Mouse (Mus musculus) midbrain, embryonic 14.5 days (tissue): ENCODE measurements around the gene Dpep2nb. TPM values are rescaled to one million over a fixed set of nuclear protein-coding genes. Genes with fewer than 3 reads are reported as not detected.
"Not testable (repeated sequence)": the region's sequence is repeated elsewhere in the genome, so short reads cannot be mapped to it uniquely, and the experiment has no call there.

Experiments used
- ATAC-seq: fragments of 200-750 bp; cut with Nextera tagmentation; 2 replicates; pipeline ENCODE4 v1.8.0; 2017; ENCODE audit warnings: moderate number of reproducible peaks, moderate library complexity; ENCODE audit not compliant: low FRiP score, low TSS enrichment
- DNase-seq: peaks from one replicate; pipeline ENCODE4 v3.0.0-alpha.2; 2015
- H3K27ac ChIP-seq: fragments of 300-500 bp; sonication (generic); replicated peaks from 2 replicates; pipeline ENCODE4 v1.5.1; 2014; ENCODE audit warnings: mild to moderate bottlenecking, low read depth, low read length, moderate library complexity
- H3K27me3 ChIP-seq: fragments of 300-500 bp; sonication (generic); 2 replicates; pipeline ENCODE4 v1.6.1; 2014; ENCODE audit warnings: low read length, control low read depth, mixed read lengths; ENCODE audit not compliant: control insufficient read depth, insufficient read depth
- H3K36me3 ChIP-seq: fragments of 300-500 bp; sonication (generic); 2 replicates; pipeline ENCODE4 v1.6.1; 2014; ENCODE audit warnings: low read length, control low read depth; ENCODE audit not compliant: control insufficient read depth, insufficient read depth
- H3K4me1 ChIP-seq: fragments of 300-500 bp; sonication (generic); 2 replicates; pipeline ENCODE4 v1.6.1; 2014; ENCODE audit warnings: mild to moderate bottlenecking, antibody characterized with exemption, low read length, control low read depth; ENCODE audit not compliant: control insufficient read depth, insufficient read depth
- H3K4me2 ChIP-seq: fragments of 300-500 bp; sonication (generic); 2 replicates; pipeline ENCODE4 v1.6.1; 2014; ENCODE audit warnings: mild to moderate bottlenecking, low read length, moderate library complexity
- H3K4me3 ChIP-seq: fragments of 300-500 bp; sonication (generic); replicated peaks from 2 replicates; pipeline ENCODE4 v1.5.1; 2014; ENCODE audit warnings: low read depth, low read length
- H3K9ac ChIP-seq: fragments of 300-500 bp; sonication (generic); replicated peaks from 2 replicates; pipeline ENCODE4 v1.6.1; 2014; ENCODE audit warnings: mild to moderate bottlenecking, low read length, moderate library complexity
- H3K9me3 ChIP-seq: fragments of 300-500 bp; sonication (generic); 2 replicates; pipeline ENCODE4 v1.6.1; 2016; ENCODE audit warnings: low read length, control low read depth, mixed read lengths; ENCODE audit not compliant: control insufficient read depth
- WGBS: fragments of 180-500 bp; shearing (Covaris S2); extraction: QIAGEN DNeasy Blood & Tissue Kit; methylation state at CpG from one replicate; pipeline ENCODE4 v1.1.7; 2014; 5-methylcytosine and 5-hydroxymethylcytosine counted together
- polyA plus RNA-seq: library from polyadenylated mRNA; unstranded; fragments of >200 nt; fragmentation: Nextera tagmentation; extraction: Ambion mirVana; gene quantifications from 2 replicates; pipeline ENCODE4 v1.2.1, GENCODE M21; 2014

The Dpep2nb gene
- polyA plus RNA-seq, 1 experiment from 2014 or later: not detected

DNA sequence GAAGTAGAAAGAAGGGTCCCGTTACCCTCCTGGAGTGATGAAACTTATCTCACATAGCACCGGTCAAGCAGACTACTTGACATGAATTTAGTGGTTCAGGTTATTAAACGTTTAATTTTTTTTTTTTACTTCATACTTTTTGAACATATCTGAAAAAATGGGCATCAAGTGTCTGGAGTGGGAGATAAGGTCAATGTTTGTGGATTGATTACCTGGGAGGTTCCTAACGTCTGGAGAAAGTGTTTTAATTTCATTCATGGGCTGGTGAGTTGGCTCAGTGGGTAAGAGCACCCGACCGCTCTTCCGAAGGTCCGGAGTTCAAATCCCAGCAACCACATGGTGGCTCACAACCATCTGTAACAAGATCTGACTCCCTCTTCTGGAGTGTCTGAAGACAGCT is 6.4 kb upstream of the Dpep2nb start:
- WGBS: 86% methylated on average over 8 of the region's 8 CpGs
- Histone ChIP-seq H3K4me1 (peaks cover 12% of the 10 kb centered on the region), H3K4me2 (peak overlapping the region; percentile 99), H3K36me3 (peaks cover 16% of the 10 kb centered on the region), H3K4me3 (peak overlapping the region; percentile 96)
- not testable (repeated sequence) for H3K9me3 ChIP-seq, H3K9ac ChIP-seq, ATAC-seq, H3K27me3 ChIP-seq, H3K27ac ChIP-seq, DNase-seq

DNA sequence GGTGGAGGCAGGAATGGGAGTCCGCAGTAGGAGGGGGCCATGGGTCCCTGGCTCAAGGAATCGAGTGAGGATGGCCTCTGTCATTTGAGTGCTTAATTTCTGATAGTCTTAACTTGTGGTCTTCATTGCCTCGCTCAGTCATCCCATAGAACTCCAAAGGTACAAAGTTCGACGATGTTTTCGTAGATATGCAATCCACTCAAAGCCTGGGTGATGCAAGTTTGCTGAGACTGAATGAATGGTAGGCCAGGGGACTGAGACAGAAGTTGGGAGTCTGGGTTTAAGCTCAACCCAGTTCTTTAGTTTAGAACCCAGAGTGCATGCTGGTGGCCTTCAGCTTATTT is 5.8 kb upstream of the Dpep2nb start, which contains the start of gene Ddx28:
Gene Ddx28, minus strand, starts transcription at position 240 of the 344 bp plus-strand sequence.
- DNase-seq (no peak), ATAC-seq (peak; percentile 48; the same call in 1 of the 2 replicates)
- Histone ChIP-seq H3K9ac (peak within 1 kb of the TSS; percentile 85), H3K9me3 (no peaks in the 10 kb centered on the region), H3K4me3 (peak within 1 kb of the TSS; percentile 96), H3K27ac (peak within 1 kb of the TSS; percentile 79), H3K36me3 (peaks cover 10% of the 10 kb centered on the region), H3K27me3 (no peaks in the 10 kb centered on the region), H3K4me2 (peak within 1 kb of the TSS; percentile 99), H3K4me1 (peaks cover 12% of the 10 kb centered on the region)
- 2% methylated on average over 6 of the region's 6 CpGs for WGBS

DNA sequence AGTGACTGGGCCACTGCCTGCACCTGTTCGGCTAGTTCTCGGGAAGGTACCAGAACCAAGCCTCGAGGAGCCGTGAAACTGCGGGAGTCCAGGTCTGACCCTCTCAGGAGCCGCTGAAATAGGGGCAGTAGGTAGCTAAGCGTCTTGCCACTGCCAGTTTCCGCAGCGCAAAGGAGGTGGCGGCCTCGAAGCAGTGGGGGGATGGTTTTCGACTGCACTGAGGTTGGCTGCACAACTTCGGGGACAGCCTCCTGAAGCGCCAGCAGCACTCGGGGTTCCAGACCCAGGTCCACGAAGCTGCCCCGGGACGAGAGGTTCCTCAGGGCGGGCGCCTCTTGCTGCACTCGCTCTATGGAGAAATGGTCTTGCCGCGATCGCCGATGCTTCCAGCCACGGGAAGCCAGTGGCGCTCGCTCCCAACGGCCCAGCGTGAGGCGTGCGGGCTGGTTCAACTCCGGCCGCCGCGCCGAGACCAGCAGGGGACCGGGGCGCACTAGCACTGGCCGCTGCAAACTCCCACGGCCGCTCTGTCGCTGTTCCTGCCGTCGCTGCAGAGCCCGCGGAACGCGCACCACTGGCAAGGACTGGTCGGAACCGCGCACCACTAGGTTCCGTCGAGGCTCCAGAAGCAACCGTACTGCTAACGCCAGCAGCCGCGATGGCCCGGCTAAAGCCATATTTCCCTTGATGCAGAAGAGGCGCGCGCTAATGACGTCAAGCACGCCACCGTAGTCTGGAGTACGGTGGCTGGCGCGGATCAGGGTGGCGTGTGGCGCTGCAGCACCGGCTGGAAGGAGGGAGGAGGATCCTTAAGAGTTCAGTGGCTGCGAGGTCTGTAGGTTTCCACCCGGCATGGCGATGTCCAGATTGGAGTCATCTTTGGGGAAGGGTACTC is 5.2 kb upstream of the Dpep2nb start:
- Histone ChIP-seq H3K9me3 (no peaks in the 10 kb centered on the region), H3K27me3 (no peaks in the 10 kb centered on the region), H3K4me1 (peaks cover 12% of the 10 kb centered on the region), H3K4me3 (peak overlapping the region; percentile 96), H3K27ac (peak overlapping the region; percentile 79), H3K36me3 (peaks cover 6% of the 10 kb centered on the region), H3K9ac (peak overlapping the region; percentile 85), H3K4me2 (peak overlapping the region; percentile 99)
- WGBS: 2% methylated on average over 74 of the region's 74 CpGs
- ATAC-seq (peak; percentile 91), DNase-seq (peak; percentile 98)

DNA sequence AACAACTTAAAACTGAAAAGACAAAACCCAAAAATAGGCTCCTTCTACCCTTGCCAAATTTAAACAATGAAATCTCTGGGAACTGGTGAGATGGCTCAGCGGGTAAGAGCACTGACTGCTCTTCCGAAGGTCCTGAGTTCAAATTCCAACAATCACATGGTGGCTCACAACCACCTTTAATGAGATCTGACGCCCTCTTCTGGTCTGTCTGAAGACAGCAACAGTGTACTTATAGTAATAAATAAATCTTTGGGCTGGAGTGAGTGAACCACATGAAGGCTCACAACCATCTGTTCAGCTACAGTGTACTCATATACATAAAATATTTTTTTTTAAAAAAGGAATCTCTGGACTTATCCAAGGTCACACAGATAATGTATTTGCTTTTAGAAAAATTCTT is 2.1 kb upstream of the Dpep2nb start:
- H3K4me3 ChIP-seq, H3K9me3 ChIP-seq, H3K36me3 ChIP-seq, H3K9ac ChIP-seq, H3K27me3 ChIP-seq, H3K4me2 ChIP-seq, H3K27ac ChIP-seq, DNase-seq, ATAC-seq: not testable (repeated sequence)
- 64% methylated on average over 3 of the region's 3 CpGs for WGBS
- peaks cover 12% of the 10 kb centered on the region for H3K4me1 ChIP-seq

DNA sequence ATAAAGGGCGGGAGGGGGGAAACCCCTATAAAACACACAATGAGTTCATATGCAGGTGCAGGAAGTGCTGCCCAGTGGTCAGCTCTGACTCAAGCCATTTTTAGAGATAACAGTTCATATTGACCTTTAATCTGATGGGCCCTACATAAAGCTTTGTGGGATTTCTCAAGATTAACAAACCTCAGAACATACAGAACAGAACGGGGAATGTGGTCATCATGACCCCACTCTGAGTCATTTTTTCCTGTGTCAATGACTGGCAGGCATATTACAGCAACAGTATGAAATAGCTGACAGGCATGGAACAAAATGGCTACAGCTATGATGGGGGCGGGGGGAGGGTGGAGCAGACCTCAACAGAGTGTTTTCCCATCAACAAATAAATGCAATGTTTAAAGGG is 1.4 kb upstream of the Dpep2nb start:
- ATAC-seq: no peak
- 81% methylated on average over 3 of the region's 3 CpGs for WGBS
- no peak for DNase-seq

DNA sequence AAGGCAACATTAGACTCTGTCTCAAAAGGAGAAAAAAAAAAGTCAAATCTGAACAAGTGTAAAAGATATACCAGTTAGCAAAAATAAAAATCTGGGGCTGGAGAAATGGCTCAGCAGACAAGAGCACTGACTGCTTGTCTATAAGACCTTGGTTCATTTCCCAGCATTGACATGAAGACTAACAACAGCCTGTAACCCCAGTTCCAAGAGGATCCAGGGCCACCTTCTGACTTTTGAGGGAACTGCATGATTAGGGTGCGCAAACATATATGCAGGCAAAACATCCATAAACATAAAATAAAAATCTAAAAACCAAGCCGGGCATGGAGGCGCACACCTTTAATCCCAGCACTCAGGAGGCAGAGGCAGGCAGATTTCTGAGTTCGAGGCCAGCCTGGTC is 638 bp upstream of the Dpep2nb start:
- H3K27ac ChIP-seq: no peak overlapping the region
- ATAC-seq: no peak
- H3K4me3 ChIP-seq: no peak overlapping the region
- no peak overlapping the region for H3K9ac ChIP-seq
- H3K36me3 ChIP-seq: 0 out of 2 replicates have a peak, but pooled peaks cover 2% of the 10 kb centered on the region
- 86% methylated on average over 4 of the region's 4 CpGs for WGBS
- DNase-seq: no peak
- no peak overlapping the region for H3K4me2 ChIP-seq
- peaks cover 8% of the 10 kb centered on the region for H3K4me1 ChIP-seq
- H3K27me3 ChIP-seq: no peaks in the 10 kb centered on the region
- H3K9me3 ChIP-seq: no peaks in the 10 kb centered on the region

More for the DNA sequence above, 1.4 kb upstream of the Dpep2nb start:
- Histone ChIP-seq H3K9ac (no peak overlapping the region), H3K27ac (no peak overlapping the region), H3K4me1 (peaks cover 12% of the 10 kb centered on the region), H3K4me2 (no peak overlapping the region), H3K9me3 (no peaks in the 10 kb centered on the region), H3K27me3 (no peaks in the 10 kb centered on the region), H3K36me3 (0 out of 2 replicates have a peak, but pooled peaks cover 2% of the 10 kb centered on the region), H3K4me3 (no peak overlapping the region)

DNA sequence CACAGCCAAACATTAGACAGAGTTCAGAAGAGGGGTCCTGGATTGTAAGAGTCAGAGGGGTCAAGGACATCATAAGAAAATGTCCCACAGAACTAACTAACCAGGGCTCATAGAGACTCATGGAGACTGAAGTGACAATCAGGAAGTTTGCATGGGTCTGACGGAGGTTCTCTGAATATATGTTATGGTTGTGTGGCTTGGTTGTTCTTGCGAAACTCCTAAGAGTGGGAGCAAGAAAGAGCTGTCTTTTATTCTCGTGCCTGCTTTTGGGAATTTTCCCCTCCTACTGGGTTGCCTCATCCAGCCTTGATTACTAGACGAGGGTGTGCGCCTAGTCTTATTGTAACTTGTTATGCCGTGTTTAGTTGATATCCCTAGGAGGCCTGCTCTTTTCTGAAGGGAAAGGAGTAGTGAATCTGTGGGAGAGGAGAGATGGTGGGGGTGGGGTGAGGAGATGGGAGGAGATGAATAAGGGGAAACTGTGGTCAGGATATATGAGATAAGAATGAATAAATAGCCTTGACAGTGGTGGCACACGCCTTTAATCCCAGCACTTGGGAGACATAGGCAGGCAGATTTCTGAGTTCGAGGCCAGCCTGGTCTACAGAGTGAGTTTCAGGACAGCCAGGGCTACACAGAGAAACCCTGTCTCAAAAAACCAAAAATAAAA is 1.1 kb downstream of the Dpep2nb start:
- Histone ChIP-seq H3K9ac (no peak overlapping the region), H3K4me1 (no peaks in the 10 kb centered on the region), H3K27ac (no peak overlapping the region), H3K27me3 (no peaks in the 10 kb centered on the region), H3K4me3 (no peak overlapping the region), H3K36me3 (0 out of 2 replicates have a peak, but pooled peaks cover 2% of the 10 kb centered on the region), H3K9me3 (no peaks in the 10 kb centered on the region), H3K4me2 (no peak overlapping the region)
- DNase-seq: no peak
- 79% methylated on average over 8 of the region's 8 CpGs for WGBS
- ATAC-seq: no peak

DNA sequence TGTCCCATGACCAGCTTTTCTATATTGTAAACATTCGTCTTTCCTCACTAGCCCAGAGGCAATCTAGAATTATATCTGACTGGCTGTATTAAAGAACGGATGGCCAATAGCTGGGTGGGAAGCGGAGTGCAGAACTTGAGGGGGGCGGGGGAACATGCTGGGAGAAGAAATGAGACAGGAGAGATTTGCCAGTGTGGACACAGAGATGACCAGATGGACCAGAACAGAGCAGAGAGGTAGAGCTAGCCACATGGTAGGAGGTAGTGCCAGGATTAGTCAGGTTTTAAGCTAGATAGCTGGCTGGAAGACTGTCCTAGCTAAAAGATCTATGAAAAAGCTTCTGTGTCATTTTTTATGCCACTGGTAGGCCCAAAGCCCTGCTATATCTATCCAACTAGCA is 3.9 kb downstream of the Dpep2nb start:
- H3K4me3 ChIP-seq: no peak overlapping the region
- no peaks in the 10 kb centered on the region for H3K36me3 ChIP-seq
- H3K27me3 ChIP-seq: no peaks in the 10 kb centered on the region
- H3K27ac ChIP-seq: no peak overlapping the region
- DNase-seq: no peak
- no peaks in the 10 kb centered on the region for H3K4me1 ChIP-seq
- H3K4me2 ChIP-seq: no peak overlapping the region
- WGBS: 80% methylated on average over 4 of the region's 4 CpGs
- H3K9me3 ChIP-seq: no peaks in the 10 kb centered on the region
- no peak overlapping the region for H3K9ac ChIP-seq
- no peak for ATAC-seq
